Mouse (Mus musculus) thymus, adult 2 months (tissue): ENCODE measurements at regions not wholly inside any gene's neighbourhood (a gene's known extent, or its start where the extent isn't known, plus 50 kb on each side); places are given as distances from the start of the nearest gene placed in this dataset.

Experiments
- DNase-seq: peaks from one replicate; pipeline ENCODE4 v3.0.0; 2021
- H3K27ac ChIP-seq: fragments of 200-500 bp; 2 replicates; pipeline ENCODE4 v1.5.1; 2012; ENCODE audit warnings: low read length, control low read depth; ENCODE audit not compliant: control insufficient read depth, insufficient read depth
- H3K27me3 ChIP-seq: fragments of 200-500 bp; 2 replicates; pipeline ENCODE4 v1.6.1; 2012; ENCODE audit warnings: mild to moderate bottlenecking, low read length, moderate library complexity, mixed read lengths; ENCODE audit not compliant: control insufficient read depth, insufficient read depth
- H3K36me3 ChIP-seq: fragments of 200-500 bp; 2 replicates; pipeline ENCODE4 v1.6.1; 2012; ENCODE audit warnings: mild to moderate bottlenecking, low read length, moderate library complexity; ENCODE audit not compliant: control insufficient read depth, insufficient read depth
- H3K4me1 ChIP-seq: fragments of 200-500 bp; replicated peaks from 2 replicates; pipeline ENCODE4 v1.6.1; 2012; ENCODE audit warnings: low read length; ENCODE audit not compliant: control insufficient read depth, insufficient read depth
- H3K4me3 ChIP-seq: fragments of 200-500 bp; 2 replicates; pipeline ENCODE4 v1.5.1; 2012; ENCODE audit warnings: mild to moderate bottlenecking, low read length, control low read depth, moderate library complexity; ENCODE audit not compliant: control insufficient read depth, insufficient read depth
- CTCF ChIP-seq: fragments of 200-500 bp; IDR thresholded peaks from 2 replicates; pipeline ENCODE4 v1.5.1; 2012; ENCODE audit warnings: mild to moderate bottlenecking, control low read depth, low read length, moderate library complexity, borderline replicate concordance; ENCODE audit not compliant: control insufficient read depth, poor library complexity, insufficient read depth; ENCODE audit errors: extremely low read depth
- POLR2A ChIP-seq: fragments of 200-500 bp; IDR thresholded peaks from 2 replicates; pipeline ENCODE4 v1.6.1; 2012; ENCODE audit warnings: mild to moderate bottlenecking, low read length, control low read depth, moderate library complexity; ENCODE audit not compliant: control insufficient read depth, poor library complexity, insufficient read depth; ENCODE audit errors: extremely low read depth
- WGBS: fragments of 180-500 bp; shearing (Covaris S2); methylation state at CpG from one replicate; pipeline ENCODE4 v1.1.7; 2018; 5-methylcytosine and 5-hydroxymethylcytosine counted together

DNA sequence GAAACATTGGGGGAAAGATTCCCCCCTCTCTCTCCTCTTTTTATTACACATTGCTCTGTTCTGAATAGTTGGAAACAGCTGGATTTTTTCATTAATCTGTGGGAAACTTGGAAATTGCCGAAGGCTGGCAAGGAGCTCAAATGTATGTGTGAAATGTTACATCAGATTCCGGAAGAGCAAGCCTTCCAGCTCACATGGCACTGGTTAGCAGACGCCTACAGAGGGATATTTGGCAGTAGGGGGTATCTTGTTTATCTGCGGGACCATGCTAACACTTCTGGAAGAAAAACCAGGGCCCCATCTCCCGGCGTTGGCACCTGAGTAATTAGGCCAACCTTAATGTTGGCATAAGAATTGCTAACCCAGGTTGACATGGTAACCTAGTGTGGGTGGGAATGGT lies 183.0 kb downstream of the Enc1 start:
- H3K27me3 ChIP-seq, result no peaks in the 10 kb centered on the region
- no peaks in the 10 kb centered on the region for H3K4me1 ChIP-seq
- H3K36me3 ChIP-seq, result no peaks in the 10 kb centered on the region
- no peak for TF ChIP-seq CTCF
- no peak for DNase-seq
- 90% methylated on average over 6 of the region's 6 CpGs for WGBS
- no peak overlapping the region for H3K27ac ChIP-seq
- H3K4me3 ChIP-seq, result no peak overlapping the region

DNA sequence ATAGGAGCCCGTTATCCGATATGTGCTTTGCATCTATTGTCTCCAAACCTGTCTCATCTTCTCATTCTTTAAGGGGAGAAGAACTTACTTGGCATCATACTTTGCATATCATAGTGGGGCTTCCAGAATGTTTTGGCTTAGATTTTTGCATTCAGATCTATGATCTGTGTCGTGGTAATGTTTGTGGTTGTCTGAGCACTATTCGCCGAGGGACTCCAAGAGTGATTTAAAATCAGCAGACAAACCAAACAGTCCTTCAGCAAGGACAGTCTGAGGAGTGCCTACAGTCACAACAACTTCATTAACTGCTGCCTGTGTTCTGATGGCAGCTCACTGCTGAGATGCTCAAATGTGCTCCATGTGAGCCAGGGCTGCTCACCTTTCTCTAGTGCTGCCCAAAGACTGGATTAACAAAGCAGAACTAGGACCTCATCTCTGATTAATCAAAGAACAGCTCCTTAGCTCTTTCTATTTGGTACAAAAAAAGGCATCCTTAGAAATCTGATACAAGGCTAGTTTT lies 182.5 kb downstream of the Enc1 start:
- no peak for DNase-seq
- Histone ChIP-seq H3K27me3 (no peaks in the 10 kb centered on the region), H3K4me3 (no peak overlapping the region), H3K27ac (no peak overlapping the region), H3K36me3 (no peaks in the 10 kb centered on the region), H3K4me1 (no peaks in the 10 kb centered on the region)
- TF ChIP-seq CTCF, result no peak
- WGBS, result 73% methylated on average over 5 of the region's 5 CpGs

DNA sequence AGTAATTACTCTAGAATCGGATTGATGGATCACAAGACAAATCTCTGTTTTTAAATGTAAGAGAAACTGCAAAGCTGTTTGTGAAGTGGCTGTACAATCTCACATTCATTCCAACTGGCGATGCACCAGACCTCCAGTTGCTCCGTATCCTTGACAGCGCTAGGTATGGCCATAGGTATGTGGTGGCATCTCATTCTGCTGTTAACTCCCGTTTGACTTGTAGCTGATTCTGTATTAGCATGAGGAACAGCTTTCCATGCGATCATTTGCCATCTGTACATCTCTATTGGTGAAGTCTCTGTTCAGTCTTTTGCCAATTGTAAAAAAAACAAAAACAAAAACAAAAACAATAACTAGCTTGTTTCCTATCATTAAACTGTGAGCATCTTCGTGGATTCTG lies 182.0 kb downstream of the Enc1 start:
- H3K27ac ChIP-seq, result no peak overlapping the region
- no peaks in the 10 kb centered on the region for H3K36me3 ChIP-seq
- H3K4me1 ChIP-seq, result no peaks in the 10 kb centered on the region
- H3K27me3 ChIP-seq, result no peaks in the 10 kb centered on the region
- no peak for TF ChIP-seq CTCF
- no peak for TF ChIP-seq POLR2A
- DNase-seq, result no peak
- no peak overlapping the region for H3K4me3 ChIP-seq
- WGBS, result 95% methylated on average over 7 of the region's 7 CpGs

DNA sequence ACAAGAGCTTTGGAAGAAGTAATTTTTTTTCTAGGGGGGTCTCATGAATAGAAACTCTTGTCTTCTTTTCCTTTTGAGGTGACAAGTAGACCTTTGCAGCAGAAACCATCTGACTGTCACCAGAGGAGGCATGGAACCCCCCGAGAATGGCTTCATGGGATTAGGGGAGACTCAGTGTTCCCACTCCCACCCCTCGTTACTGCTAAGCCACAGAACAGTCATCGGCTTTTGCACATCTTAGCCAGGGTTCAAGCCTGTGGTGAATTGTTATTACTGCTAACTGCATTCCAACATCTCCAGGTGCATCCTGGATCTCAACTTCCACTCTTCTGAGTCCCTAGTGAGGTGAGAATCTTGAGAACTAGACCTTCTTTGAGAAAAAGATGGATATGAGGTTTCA lies 180.9 kb downstream of the Enc1 start:
- DNase-seq, result no peak
- Histone ChIP-seq H3K4me1 (no peaks in the 10 kb centered on the region), H3K27me3 (no peaks in the 10 kb centered on the region), H3K36me3 (no peaks in the 10 kb centered on the region), H3K4me3 (no peak overlapping the region), H3K27ac (no peak overlapping the region)
- WGBS, result 94% methylated on average over 3 of the region's 3 CpGs
- TF ChIP-seq CTCF, result no peak
- no peak for TF ChIP-seq POLR2A

DNA sequence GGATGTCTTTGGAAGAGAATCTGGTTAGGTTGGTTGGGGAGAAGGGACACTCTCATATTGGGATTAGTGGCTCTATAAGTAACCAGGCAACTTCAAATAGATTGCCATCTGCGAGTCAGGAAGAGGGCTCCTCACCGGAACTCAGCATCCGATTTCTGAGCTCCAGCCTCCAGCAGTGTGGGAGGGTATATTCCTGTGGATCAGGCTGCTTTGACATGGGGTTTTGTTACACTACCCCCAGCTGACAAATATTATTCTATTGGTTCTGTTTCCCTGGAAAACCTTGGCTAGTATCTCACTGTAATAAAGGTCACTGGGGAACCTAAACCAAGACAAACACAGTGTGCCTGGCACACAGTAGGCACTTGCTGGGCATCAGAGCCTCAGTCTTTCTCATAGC lies 179.9 kb downstream of the Enc1 start:
- no peaks in the 10 kb centered on the region for H3K36me3 ChIP-seq
- TF ChIP-seq POLR2A (no peak), CTCF (no peak)
- H3K27me3 ChIP-seq, result no peaks in the 10 kb centered on the region
- WGBS, result 96% methylated on average over 3 of the region's 3 CpGs
- H3K4me1 ChIP-seq, result no peaks in the 10 kb centered on the region
- H3K27ac ChIP-seq, result no peak overlapping the region
- H3K4me3 ChIP-seq, result no peak overlapping the region
- DNase-seq, result no peak

DNA sequence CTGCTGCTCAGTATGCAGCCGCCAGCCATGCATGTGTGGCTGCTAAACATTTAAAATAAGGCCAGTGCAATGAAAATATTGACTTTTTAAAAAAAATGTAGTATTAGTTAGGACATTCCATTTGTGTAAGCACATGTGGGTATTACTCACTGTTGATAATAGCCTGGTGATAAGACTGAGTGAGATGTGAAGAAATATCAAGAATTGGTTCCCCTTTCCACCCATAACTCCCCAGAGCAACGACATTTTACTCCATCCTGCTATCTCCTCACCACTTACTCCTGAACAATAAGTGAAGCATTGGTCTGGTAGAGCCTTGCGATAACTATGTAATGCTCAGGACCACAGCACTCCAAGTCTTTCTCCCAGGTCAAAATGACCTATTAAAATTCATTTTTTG lies 178.2 kb downstream of the Enc1 start:
- DNase-seq, result no peak
- Histone ChIP-seq H3K27me3 (no peaks in the 10 kb centered on the region), H3K4me3 (no peak overlapping the region), H3K27ac (no peak overlapping the region), H3K4me1 (no peaks in the 10 kb centered on the region), H3K36me3 (no peaks in the 10 kb centered on the region)
- TF ChIP-seq POLR2A (no peak), CTCF (no peak)
- 72% methylated on average over 3 of the region's 3 CpGs for WGBS

DNA sequence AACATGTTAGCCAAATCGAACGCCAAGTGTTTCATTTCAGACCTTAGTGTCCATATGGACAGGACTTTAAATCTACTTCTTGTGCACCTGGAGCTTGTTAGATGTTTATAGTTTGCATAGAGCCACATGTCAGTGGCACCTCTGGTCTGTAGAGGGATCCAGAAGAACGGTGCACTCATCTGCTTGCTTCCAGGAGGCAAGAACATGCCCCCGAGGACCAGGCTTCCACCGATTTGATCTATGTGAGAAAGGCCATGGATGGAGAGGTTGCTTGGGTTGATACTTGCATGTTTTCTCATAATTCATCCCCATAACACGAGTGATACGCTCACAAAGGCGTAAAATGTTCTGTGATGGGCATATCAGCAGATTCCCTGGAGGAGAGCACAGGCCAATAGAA lies 177.8 kb downstream of the Enc1 start:
- no peaks in the 10 kb centered on the region for H3K4me1 ChIP-seq
- H3K4me3 ChIP-seq, result no peak overlapping the region
- DNase-seq, result no peak
- no peaks in the 10 kb centered on the region for H3K27me3 ChIP-seq
- 90% methylated on average over 8 of the region's 8 CpGs for WGBS
- TF ChIP-seq CTCF, result no peak
- TF ChIP-seq POLR2A, result no peak
- no peaks in the 10 kb centered on the region for H3K36me3 ChIP-seq
- no peak overlapping the region for H3K27ac ChIP-seq
